Mouse (Mus musculus): ENCODE data around the gene Dock4. TPM values are rescaled to one million over a fixed set of nuclear protein-coding genes. Genes with fewer than 3 reads are reported as not detected.

Dock4 gene
- polyA plus RNA-seq, 1 experiment from 2014 or later, result 40.2 TPM

- ATAC-seq (ENCODE audit: low FRiP score, low read depth), result no peak
- Histone ChIP-seq H3K36me3 (no peaks in the 10 kb centered on the region), H3K4me1 (peaks cover 10% of the 10 kb centered on the region), H3K4me2 (replicated peaks) (no peak overlapping the region), H3K27ac (no peak overlapping the region), H3K27me3 (replicated peaks) (no peaks in the 10 kb centered on the region), H3K4me3 (no peak overlapping the region), H3K9me3 (no peaks in the 10 kb centered on the region), H3K9ac (no peak overlapping the region)
- WGBS, result 10% methylated on average over 2 of the region's 2 CpGs
These were observed 7.7 kb upstream of the Dock4 start for GRCm38 (mm10) chr12:40438049-40438448.

- ATAC-seq (ENCODE audit: low FRiP score, low read depth), result peak; percentile 7
- H3K9me3 ChIP-seq, result no peaks in the 10 kb centered on the region
- peak overlapping the region; percentile 78 for H3K4me2 ChIP-seq (replicated peaks)
- no peaks in the 10 kb centered on the region for H3K36me3 ChIP-seq
- WGBS, result under 1% methylated on average over 16 of the region's 16 CpGs
- H3K4me1 ChIP-seq, result peaks cover 19% of the 10 kb centered on the region
- no peaks in the 10 kb centered on the region for H3K27me3 ChIP-seq (replicated peaks)
- peak overlapping the region; percentile 82 for H3K4me3 ChIP-seq
- peak overlapping the region; percentile 66 for H3K9ac ChIP-seq
- no peak overlapping the region for H3K27ac ChIP-seq
These were observed 546 bp upstream of the Dock4 start for GRCm38 (mm10) chr12:40445206-40445605.

- ATAC-seq (ENCODE audit: low FRiP score, low read depth), result peak; percentile 15
- Histone ChIP-seq H3K9me3 (no peaks in the 10 kb centered on the region), H3K4me3 (peak overlapping the region; percentile 82), H3K27ac (peak overlapping the region; percentile 85), H3K36me3 (no peaks in the 10 kb centered on the region), H3K4me2 (replicated peaks) (peak overlapping the region; percentile 74), H3K4me1 (peaks cover 19% of the 10 kb centered on the region), H3K9ac (peak overlapping the region; percentile 86), H3K27me3 (replicated peaks) (no peaks in the 10 kb centered on the region)
- WGBS, result under 1% methylated on average over 44 of the region's 44 CpGs
These were observed 964 bp downstream of the Dock4 start for GRCm38 (mm10) chr12:40446450-40447381.

GRCm38 (mm10) chr12:40447561-40448355 is 2.0 kb downstream of the Dock4 start:
- Histone ChIP-seq H3K9ac (peak overlapping the region; percentile 86), H3K27me3 (replicated peaks) (no peaks in the 10 kb centered on the region), H3K36me3 (no peaks in the 10 kb centered on the region), H3K27ac (no peak overlapping the region), H3K9me3 (no peaks in the 10 kb centered on the region), H3K4me3 (peak overlapping the region; percentile 82), H3K4me1 (peaks cover 19% of the 10 kb centered on the region), H3K4me2 (replicated peaks) (peak overlapping the region; percentile 74)
- 16% methylated on average over 10 of the region's 10 CpGs for WGBS
- no peak for ATAC-seq (ENCODE audit: low FRiP score, low read depth)

GRCm38 (mm10) chr12:40449119-40449795 is 3.5 kb downstream of the Dock4 start:
- H3K4me2 ChIP-seq (replicated peaks), result no peak overlapping the region; the same call in 1 of the 2 replicates

GRCm38 (mm10) chr12:40456517-40456916 is 10.8 kb downstream of the Dock4 start:
- Histone ChIP-seq H3K4me3 (no peak overlapping the region), H3K36me3 (no peaks in the 10 kb centered on the region), H3K9me3 (no peaks in the 10 kb centered on the region), H3K4me1 (no peaks in the 10 kb centered on the region), H3K27me3 (replicated peaks) (no peaks in the 10 kb centered on the region), H3K4me2 (replicated peaks) (no peak overlapping the region), H3K27ac (no peak overlapping the region), H3K9ac (no peak overlapping the region)
- no peak for ATAC-seq (ENCODE audit: low FRiP score, low read depth)
- WGBS, result 86% methylated on average over 2 of the region's 2 CpGs

More at GRCm38 (mm10) chr12:40449119-40449795, 3.5 kb downstream of the Dock4 start:
- no peak overlapping the region for H3K27ac ChIP-seq
- no peaks in the 10 kb centered on the region for H3K27me3 ChIP-seq (replicated peaks)
- no peaks in the 10 kb centered on the region for H3K36me3 ChIP-seq
- H3K4me1 ChIP-seq, result peaks cover 19% of the 10 kb centered on the region
- H3K9me3 ChIP-seq, result no peaks in the 10 kb centered on the region
- 84% methylated on average over 9 of the region's 9 CpGs for WGBS
- H3K9ac ChIP-seq, result no peak overlapping the region
- no peak for ATAC-seq (ENCODE audit: low FRiP score, low read depth)
- no peak overlapping the region for H3K4me3 ChIP-seq

GRCm38 (mm10) chr12:40458977-40459376 is 13.2 kb downstream of the Dock4 start:
- Histone ChIP-seq H3K9me3 (no peaks in the 10 kb centered on the region), H3K4me3 (no peak overlapping the region), H3K9ac (no peak overlapping the region), H3K27me3 (replicated peaks) (no peaks in the 10 kb centered on the region), H3K27ac (no peak overlapping the region), H3K4me2 (replicated peaks) (no peak overlapping the region), H3K36me3 (no peaks in the 10 kb centered on the region), H3K4me1 (peaks cover 9% of the 10 kb centered on the region; the same call in 1 of the 2 replicates)
- WGBS, result 71% methylated on average over 3 of the region's 3 CpGs
- no peak for ATAC-seq (ENCODE audit: low FRiP score, low read depth)

- H3K4me2 ChIP-seq (replicated peaks), result no peak overlapping the region
- no peaks in the 10 kb centered on the region for H3K27me3 ChIP-seq (replicated peaks)
- H3K27ac ChIP-seq, result no peak overlapping the region
- no peaks in the 10 kb centered on the region for H3K9me3 ChIP-seq
- ATAC-seq (ENCODE audit: low FRiP score, low read depth), result no peak
- no peak overlapping the region for H3K4me3 ChIP-seq
- 84% methylated on average over 6 of the region's 6 CpGs for WGBS
- H3K36me3 ChIP-seq, result no peaks in the 10 kb centered on the region
- peaks cover 17% of the 10 kb centered on the region for H3K4me1 ChIP-seq
- H3K9ac ChIP-seq, result no peak overlapping the region
These were observed 14.0 kb downstream of the Dock4 start for GRCm38 (mm10) chr12:40459673-40460265.

- H3K9ac ChIP-seq, result no peak overlapping the region
- H3K9me3 ChIP-seq, result no peaks in the 10 kb centered on the region
- 48% methylated on average over 7 of the region's 7 CpGs for WGBS
- no peak overlapping the region for H3K4me2 ChIP-seq (replicated peaks)
- no peak for ATAC-seq (ENCODE audit: low FRiP score, low read depth)
- H3K27me3 ChIP-seq (replicated peaks), result no peaks in the 10 kb centered on the region
- no peak overlapping the region for H3K27ac ChIP-seq
- H3K36me3 ChIP-seq, result no peaks in the 10 kb centered on the region
- H3K4me3 ChIP-seq, result no peak overlapping the region
- peaks cover 20% of the 10 kb centered on the region for H3K4me1 ChIP-seq
These were observed 17.0 kb downstream of the Dock4 start for GRCm38 (mm10) chr12:40462693-40463235.

- 57% methylated on average over 2 of the region's 2 CpGs for WGBS
- H3K4me3 ChIP-seq, result no peak overlapping the region
- no peak overlapping the region for H3K27ac ChIP-seq
- H3K9ac ChIP-seq, result no peak overlapping the region
- H3K4me2 ChIP-seq (replicated peaks), result no peak overlapping the region
- H3K36me3 ChIP-seq, result no peaks in the 10 kb centered on the region
- H3K4me1 ChIP-seq, result peaks cover 20% of the 10 kb centered on the region
- H3K27me3 ChIP-seq (replicated peaks), result no peaks in the 10 kb centered on the region
- H3K9me3 ChIP-seq, result no peaks in the 10 kb centered on the region
- ATAC-seq (ENCODE audit: low FRiP score, low read depth), result no peak
These were observed 18.1 kb downstream of the Dock4 start for GRCm38 (mm10) chr12:40463828-40464227.

GRCm38 (mm10) chr12:40464282-40464681 is 18.5 kb downstream of the Dock4 start:
- Histone ChIP-seq H3K36me3 (no peaks in the 10 kb centered on the region), H3K9ac (no peak overlapping the region), H3K27ac (no peak overlapping the region), H3K4me2 (replicated peaks) (no peak overlapping the region), H3K4me1 (peaks cover 20% of the 10 kb centered on the region), H3K9me3 (no peaks in the 10 kb centered on the region), H3K4me3 (no peak overlapping the region), H3K27me3 (replicated peaks) (no peaks in the 10 kb centered on the region)
- no peak for ATAC-seq (ENCODE audit: low FRiP score, low read depth)
- WGBS, result 63% methylated on average over 6 of the region's 6 CpGs
